Mouse (Mus musculus): ENCODE measurements at regions not wholly inside any gene's neighbourhood (a gene's known extent, or its start where the extent isn't known, plus 50 kb on each side); places are given as distances from the start of the nearest gene placed in this dataset.

DNA sequence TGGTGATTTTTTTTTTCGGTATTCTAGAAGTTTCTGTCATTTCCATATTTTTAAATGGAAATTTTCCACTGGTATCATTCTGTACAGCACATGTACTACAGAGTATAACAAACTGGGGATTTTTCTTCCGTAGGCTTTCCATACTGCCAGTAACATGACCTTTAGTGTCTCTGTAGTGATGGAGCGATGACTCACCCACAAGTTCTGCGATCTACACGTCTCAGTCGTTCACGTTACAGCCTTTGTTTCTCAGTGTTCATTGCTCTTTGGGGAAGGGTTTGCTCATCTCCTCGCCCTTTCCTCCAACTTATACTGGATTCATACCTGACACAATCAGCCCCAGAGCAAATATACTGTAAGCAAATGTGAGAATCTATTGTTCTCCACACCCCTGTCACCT, 57.8 kb upstream of the Tars start:
- H3K79me2 ChIP-seq (ENCODE audit: control insufficient read depth, insufficient read depth): no peaks in the 10 kb centered on the region
- H3K27me3 ChIP-seq (ENCODE audit: control insufficient read depth, insufficient read depth, insufficient read length): no peaks in the 10 kb centered on the region
- no peak overlapping the region for H3K4me3 ChIP-seq (ENCODE audit: insufficient read depth, poor library complexity, severe bottlenecking)
- H3K36me3 ChIP-seq (ENCODE audit: control insufficient read depth, insufficient read depth): no peaks in the 10 kb centered on the region
- no peaks in the 10 kb centered on the region for H3K79me3 ChIP-seq (ENCODE audit: low read depth)
- H3ac ChIP-seq (ENCODE audit: control insufficient read depth, insufficient read length, low read depth): no peak overlapping the region
- TF ChIP-seq CEBPB (IDR thresholded peaks at IDR 0.05; ENCODE audit: low read depth): no peak
- peak; percentile 51 for TF ChIP-seq FOSL1 (IDR thresholded peaks at IDR 0.05; ENCODE audit: insufficient read depth, low read length, poor library complexity, severe bottlenecking)

DNA sequence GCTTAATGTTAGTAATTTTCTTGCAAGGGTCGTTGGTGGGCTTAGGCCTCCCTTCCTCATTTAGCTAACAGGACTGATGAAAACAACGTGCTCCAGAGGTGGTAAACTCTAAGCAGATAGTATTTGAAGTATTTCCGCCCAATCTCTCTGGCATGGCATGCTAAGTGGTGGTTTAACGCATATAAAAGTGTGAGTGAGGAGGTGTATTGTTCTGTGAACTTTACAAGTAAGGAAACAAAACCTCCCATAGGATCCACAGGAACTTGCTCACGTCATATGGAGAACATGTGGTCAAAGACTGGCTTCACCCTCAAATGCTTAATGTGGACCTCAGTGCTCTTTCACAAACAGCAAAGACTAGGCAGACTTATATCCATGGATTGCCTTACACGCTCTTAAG, 56.5 kb upstream of the Tars start:
- H3ac ChIP-seq (ENCODE audit: control insufficient read depth, insufficient read length, low read depth): no peak overlapping the region
- no peaks in the 10 kb centered on the region for H3K36me3 ChIP-seq (ENCODE audit: control insufficient read depth, insufficient read depth)
- no peaks in the 10 kb centered on the region for H3K79me2 ChIP-seq (ENCODE audit: control insufficient read depth, insufficient read depth)
- H3K27me3 ChIP-seq (ENCODE audit: control insufficient read depth, insufficient read depth, insufficient read length): no peaks in the 10 kb centered on the region
- TF ChIP-seq USF1 (IDR thresholded peaks at IDR 0.05; ENCODE audit: low read depth) (peak; percentile 3), MAX (IDR thresholded peaks at IDR 0.05) (peak; percentile 66), CTCF (IDR thresholded peaks at IDR 0.05; ENCODE audit: control insufficient read depth, insufficient read depth, insufficient read length) (no peak), CEBPB (IDR thresholded peaks at IDR 0.05; ENCODE audit: low read depth) (no peak)
- no peak overlapping the region for H3K4me3 ChIP-seq (ENCODE audit: insufficient read depth, poor library complexity, severe bottlenecking)
- H3K79me3 ChIP-seq (ENCODE audit: low read depth): no peaks in the 10 kb centered on the region

DNA sequence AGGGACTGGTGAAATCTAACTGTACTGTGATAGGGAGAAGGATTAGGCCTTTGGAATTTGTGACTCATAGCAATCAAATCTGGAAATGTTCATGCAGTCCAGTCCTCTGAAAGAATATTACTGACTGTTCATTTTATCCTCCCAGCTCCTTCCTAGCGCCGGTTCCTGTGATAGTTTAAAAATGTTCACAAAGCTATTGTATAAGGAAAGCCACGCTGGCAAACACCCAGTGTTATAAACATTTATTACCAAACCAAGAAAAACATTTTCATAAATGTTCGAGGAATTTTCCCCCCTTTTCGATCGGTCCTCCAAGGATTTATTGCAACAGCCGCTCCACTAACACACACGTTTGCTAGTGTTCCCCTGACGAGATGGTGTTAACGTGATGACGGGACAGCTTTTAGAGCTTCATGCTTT, 55.9 kb upstream of the Tars start:
- no peaks in the 10 kb centered on the region for H3K27me3 ChIP-seq (ENCODE audit: control insufficient read depth, insufficient read depth, insufficient read length)
- no peaks in the 10 kb centered on the region for H3K36me3 ChIP-seq (ENCODE audit: control insufficient read depth, insufficient read depth)
- no peak overlapping the region for H3K4me3 ChIP-seq (ENCODE audit: insufficient read depth, poor library complexity, severe bottlenecking)
- no peak for TF ChIP-seq MYOG (IDR thresholded peaks at IDR 0.05; ENCODE audit: control insufficient read depth, extremely low read depth, insufficient read length)
- TF ChIP-seq FOSL1 (IDR thresholded peaks at IDR 0.05; ENCODE audit: insufficient read depth, low read length, poor library complexity, severe bottlenecking): peak; percentile 49
- no peaks in the 10 kb centered on the region for H3K79me3 ChIP-seq (ENCODE audit: low read depth)
- no peaks in the 10 kb centered on the region for H3K79me2 ChIP-seq (ENCODE audit: control insufficient read depth, insufficient read depth)
- no peak overlapping the region for H3ac ChIP-seq (ENCODE audit: control insufficient read depth, insufficient read length, low read depth)

DNA sequence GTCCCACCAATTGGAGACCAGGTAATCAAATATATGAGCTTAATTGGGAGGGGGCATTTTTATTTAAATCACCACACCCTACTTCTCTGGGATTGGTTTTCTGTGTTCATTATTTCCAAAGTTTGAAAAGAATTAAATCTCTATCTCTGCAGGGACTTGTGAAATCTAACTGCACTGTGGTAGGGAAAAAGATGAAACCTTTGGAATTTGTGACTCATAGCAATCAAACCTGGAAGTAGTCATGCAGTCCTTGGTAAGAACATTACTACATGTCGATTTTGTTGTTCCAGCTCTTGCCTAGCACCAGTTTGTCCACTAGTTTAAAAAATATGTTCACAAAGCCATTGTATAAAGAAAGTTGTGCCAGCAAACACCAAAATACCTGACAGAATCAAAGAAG, 54.5 kb upstream of the Tars start:
- H3K79me3 ChIP-seq (ENCODE audit: low read depth): no peaks in the 10 kb centered on the region
- H3K27me3 ChIP-seq (ENCODE audit: control insufficient read depth, insufficient read depth, insufficient read length): no peaks in the 10 kb centered on the region
- no peaks in the 10 kb centered on the region for H3K79me2 ChIP-seq (ENCODE audit: control insufficient read depth, insufficient read depth)
- no peaks in the 10 kb centered on the region for H3K36me3 ChIP-seq (ENCODE audit: control insufficient read depth, insufficient read depth)
- TF ChIP-seq FOSL1 (IDR thresholded peaks at IDR 0.05; ENCODE audit: insufficient read depth, low read length, poor library complexity, severe bottlenecking) (peak; percentile 2), MYOG (IDR thresholded peaks at IDR 0.05; ENCODE audit: control insufficient read depth, extremely low read depth, insufficient read length) (no peak), CEBPB (IDR thresholded peaks at IDR 0.05; ENCODE audit: low read depth) (peak; percentile 68), USF1 (IDR thresholded peaks at IDR 0.05; ENCODE audit: low read depth) (no peak), MAX (IDR thresholded peaks at IDR 0.05) (no peak), CTCF (IDR thresholded peaks at IDR 0.05; ENCODE audit: control insufficient read depth, insufficient read depth, insufficient read length) (no peak), MYOD1 (IDR thresholded peaks at IDR 0.05; ENCODE audit: control insufficient read depth, insufficient read length, low read depth) (no peak)
- H3K4me3 ChIP-seq (ENCODE audit: insufficient read depth, poor library complexity, severe bottlenecking): no peak overlapping the region
- no peak overlapping the region for H3ac ChIP-seq (ENCODE audit: control insufficient read depth, insufficient read length, low read depth)

DNA sequence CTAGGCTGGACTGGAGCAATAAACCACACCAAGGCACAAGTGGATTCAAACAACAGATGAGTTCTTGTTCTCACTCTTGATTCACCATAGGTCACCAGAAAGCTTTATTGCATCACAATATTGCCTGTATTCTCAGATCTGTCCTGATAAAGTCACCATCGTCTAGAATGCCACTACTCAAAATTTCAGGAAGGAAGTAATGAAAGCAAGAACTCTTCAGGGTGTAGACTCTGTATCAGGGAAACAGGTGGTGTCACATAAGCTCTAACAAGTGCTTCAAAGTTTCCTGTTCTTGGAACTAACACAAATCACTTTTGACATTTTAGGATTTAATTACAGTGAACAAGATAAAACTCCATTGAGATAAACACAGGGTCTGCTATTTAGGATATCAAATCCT, 52.2 kb upstream of the Tars start:
- TF ChIP-seq USF1 (IDR thresholded peaks at IDR 0.05; ENCODE audit: low read depth) (no peak), CTCF (IDR thresholded peaks at IDR 0.05; ENCODE audit: control insufficient read depth, insufficient read depth, insufficient read length) (no peak), MAX (IDR thresholded peaks at IDR 0.05) (no peak)
- Histone ChIP-seq H3K79me3 (ENCODE audit: low read depth) (no peaks in the 10 kb centered on the region), H3K36me3 (ENCODE audit: control insufficient read depth, insufficient read depth) (no peaks in the 10 kb centered on the region), H3K4me3 (ENCODE audit: insufficient read depth, poor library complexity, severe bottlenecking) (no peak overlapping the region), H3ac (ENCODE audit: control insufficient read depth, insufficient read length, low read depth) (no peak overlapping the region), H3K79me2 (ENCODE audit: control insufficient read depth, insufficient read depth) (no peaks in the 10 kb centered on the region), H3K27me3 (ENCODE audit: control insufficient read depth, insufficient read depth, insufficient read length) (no peaks in the 10 kb centered on the region)

Measured in C2C12 (cell line).